Mouse (Mus musculus) spleen, postnatal 4 days (tissue): ENCODE measurements around the gene Asrgl1.
"Not testable (repeated sequence)": the region's sequence is repeated elsewhere in the genome, so short reads cannot be mapped to it uniquely, and the experiment has no call there.

ENCODE experiments used
- DNase-seq, 2 experiments: peaks; one replicate each; pipeline ENCODE4 v3.0.0; 2022; ENCODE audit warnings: low spot score in 2 of 2

The Asrgl1 gene

GRCm38 (mm10) chr19:9105101-9105685 lies 30.2 kb downstream of the Asrgl1 start:
- no peak for DNase-seq

- no peak for DNase-seq
Observed at GRCm38 (mm10) chr19:9103986-9104385, 31.4 kb downstream of the Asrgl1 start.

- no peak for DNase-seq
Observed at GRCm38 (mm10) chr19:9101062-9101457, 34.4 kb downstream of the Asrgl1 start.

- no peak for DNase-seq
Observed at GRCm38 (mm10) chr19:9100297-9101061, 35.0 kb downstream of the Asrgl1 start.

- no peak for DNase-seq
Observed at GRCm38 (mm10) chr19:9099751-9100150, 35.7 kb downstream of the Asrgl1 start.

GRCm38 (mm10) chr19:9097441-9097840 lies 38.0 kb downstream of the Asrgl1 start:
- no peak for DNase-seq

- DNase-seq: no peak
Observed at GRCm38 (mm10) chr19:9095111-9095510, 40.3 kb downstream of the Asrgl1 start.

- DNase-seq: no peak
Observed at GRCm38 (mm10) chr19:9090709-9091108, 44.7 kb downstream of the Asrgl1 start.

GRCm38 (mm10) chr19:9090191-9090590 lies 45.2 kb downstream of the Asrgl1 start:
- no peak for DNase-seq

GRCm38 (mm10) chr19:9087821-9088220 lies 47.6 kb downstream of the Asrgl1 start, which contains the start of gene Scgb1a1:
Gene Scgb1a1 (minus strand): TSS chr19:9087958.
- DNase-seq: no peak

- not testable (repeated sequence) for DNase-seq
Observed at GRCm38 (mm10) chr19:9083892-9084291, 51.5 kb downstream of the Asrgl1 start.

- no peak for DNase-seq
Observed at GRCm38 (mm10) chr19:9083010-9083355, 52.5 kb downstream of the Asrgl1 start.

GRCm38 (mm10) chr19:9082191-9083009 lies 53.0 kb downstream of the Asrgl1 start:
- DNase-seq: peak; percentile 79 to 93

- DNase-seq: no peak
Observed at GRCm38 (mm10) chr19:9081311-9082190, 53.9 kb downstream of the Asrgl1 start.

- no peak for DNase-seq
Observed at GRCm38 (mm10) chr19:9079916-9080315, 55.5 kb downstream of the Asrgl1 start.

- no peak for DNase-seq
Observed at GRCm38 (mm10) chr19:9076982-9077660, 58.3 kb downstream of the Asrgl1 start.

GRCm38 (mm10) chr19:9076035-9076434 lies 59.4 kb downstream of the Asrgl1 start:
- DNase-seq: no peak

GRCm38 (mm10) chr19:9075558-9075957 lies 59.9 kb downstream of the Asrgl1 start:
- no peak for DNase-seq

GRCm38 (mm10) chr19:9074424-9074823 lies 61.0 kb downstream of the Asrgl1 start:
- no peak for DNase-seq

GRCm38 (mm10) chr19:9073776-9074411 lies 61.5 kb downstream of the Asrgl1 start:
- DNase-seq: no peak

- DNase-seq: no peak
Observed at GRCm38 (mm10) chr19:9072157-9072530, 63.3 kb downstream of the Asrgl1 start.
